Mouse (Mus musculus) bone marrow, adult 2 months (tissue): ENCODE measurements at regions not wholly inside any gene's neighbourhood (a gene's known extent, or its start where the extent isn't known, plus 50 kb on each side); places are given as distances from the start of the nearest gene placed in this dataset.

Experiments used
- H3K27ac ChIP-seq: fragments of 200-500 bp; 2 replicates; pipeline ENCODE4 v1.5.1; 2012; ENCODE audit warnings: low read depth, mild to moderate bottlenecking, control low read depth, inconsistent platforms, low read length; ENCODE audit not compliant: control insufficient read depth, poor library complexity, insufficient read depth
- H3K4me1 ChIP-seq: fragments of 200-500 bp; 2 replicates; pipeline ENCODE4 v1.6.1; 2011; ENCODE audit warnings: low read length; ENCODE audit not compliant: control insufficient read depth, insufficient read depth
- H3K4me3 ChIP-seq: fragments of 200-500 bp; replicated peaks from 2 replicates; pipeline ENCODE3; 2011; ENCODE audit warnings: mild to moderate bottlenecking, low read depth, low read length, control low read depth; ENCODE audit not compliant: control insufficient read depth
- CTCF ChIP-seq: fragments of 200-500 bp; IDR thresholded peaks from 2 replicates; pipeline ENCODE4 v1.5.1; 2011; ENCODE audit warnings: low read length, control low read depth; ENCODE audit not compliant: control insufficient read depth, insufficient read depth
- POLR2A ChIP-seq: fragments of 200-500 bp; IDR thresholded peaks from 2 replicates; pipeline ENCODE4 v1.6.1; 2011; ENCODE audit warnings: low read depth, mild to moderate bottlenecking, control low read depth, low read length, borderline replicate concordance; ENCODE audit not compliant: control insufficient read depth
- WGBS: fragments of 180-500 bp; shearing (Covaris S2); methylation state at CpG from one replicate; pipeline ENCODE4 v1.1.7; 2018; 5-methylcytosine and 5-hydroxymethylcytosine counted together

DNA sequence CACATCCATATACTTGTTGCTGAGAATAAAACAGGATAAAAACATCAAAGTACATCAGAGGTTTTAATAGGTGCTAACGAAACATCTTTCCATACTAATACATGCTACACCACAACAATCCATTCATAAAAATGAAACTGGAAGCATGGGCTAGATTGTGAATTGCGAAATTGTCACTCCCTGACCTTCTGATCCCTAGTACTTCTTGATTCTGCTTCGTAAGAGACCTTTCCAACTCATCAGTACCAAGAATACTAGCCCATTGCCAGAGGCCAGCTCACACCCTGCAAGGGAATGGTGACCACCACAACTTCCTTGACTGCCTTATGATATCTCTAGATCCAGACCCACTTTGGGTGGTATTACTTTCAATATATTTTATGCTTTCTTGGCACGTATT, 177.3 kb upstream of the Cdyl start:
- H3K27ac ChIP-seq: no peak overlapping the region
- no peaks in the 10 kb centered on the region for H3K4me1 ChIP-seq
- H3K4me3 ChIP-seq: no peak overlapping the region
- 63% methylated on average over 4 of the region's 4 CpGs for WGBS
- TF ChIP-seq CTCF (no peak), POLR2A (no peak)

DNA sequence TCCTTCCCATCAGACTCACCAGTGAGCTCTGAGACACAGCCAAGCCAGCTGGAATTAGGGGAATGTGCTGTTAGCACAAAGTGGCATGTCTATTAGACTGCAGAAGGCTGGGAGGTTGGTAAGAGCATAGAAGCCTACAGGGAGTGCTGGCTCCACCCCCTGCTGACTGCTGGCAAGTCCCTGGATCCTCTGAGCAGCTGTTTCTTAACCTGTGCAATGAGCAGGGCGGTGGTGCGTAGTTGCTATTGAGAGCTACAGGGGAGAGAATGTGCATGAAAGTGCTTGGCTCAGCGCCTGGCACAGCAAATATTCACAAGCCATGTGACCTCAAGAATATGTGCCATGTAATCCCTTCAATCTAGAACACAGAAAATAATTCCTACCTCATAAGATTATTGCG, 173.5 kb upstream of the Cdyl start:
- Histone ChIP-seq H3K4me1 (no peaks in the 10 kb centered on the region), H3K27ac (no peak overlapping the region), H3K4me3 (no peak overlapping the region)
- TF ChIP-seq POLR2A (no peak), CTCF (no peak)
- 83% methylated on average over 4 of the region's 4 CpGs for WGBS

DNA sequence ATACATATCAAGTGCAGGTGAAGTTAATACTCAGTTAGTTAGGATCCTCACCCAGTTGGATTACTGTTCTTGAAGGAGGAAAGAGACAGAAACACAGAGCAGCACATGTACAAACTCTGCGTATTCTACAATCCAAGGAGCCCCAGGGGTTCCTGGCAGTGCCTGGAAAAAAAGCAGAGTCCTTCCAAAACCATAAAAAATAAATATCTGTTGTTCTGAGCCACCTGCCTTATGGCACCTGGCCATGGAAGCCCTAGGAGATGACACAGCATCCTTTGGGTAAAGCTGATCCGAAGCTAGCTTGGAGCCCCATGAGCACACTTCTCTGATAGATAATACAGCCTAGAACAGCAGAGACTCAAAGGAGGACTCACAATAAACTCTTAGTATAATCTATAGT, 159.9 kb upstream of the Cdyl start:
- TF ChIP-seq POLR2A: no peak
- TF ChIP-seq CTCF: no peak
- H3K4me3 ChIP-seq: no peak overlapping the region
- no peak overlapping the region for H3K27ac ChIP-seq
- no peaks in the 10 kb centered on the region for H3K4me1 ChIP-seq
- WGBS: 81% methylated on average over 2 of the region's 2 CpGs

DNA sequence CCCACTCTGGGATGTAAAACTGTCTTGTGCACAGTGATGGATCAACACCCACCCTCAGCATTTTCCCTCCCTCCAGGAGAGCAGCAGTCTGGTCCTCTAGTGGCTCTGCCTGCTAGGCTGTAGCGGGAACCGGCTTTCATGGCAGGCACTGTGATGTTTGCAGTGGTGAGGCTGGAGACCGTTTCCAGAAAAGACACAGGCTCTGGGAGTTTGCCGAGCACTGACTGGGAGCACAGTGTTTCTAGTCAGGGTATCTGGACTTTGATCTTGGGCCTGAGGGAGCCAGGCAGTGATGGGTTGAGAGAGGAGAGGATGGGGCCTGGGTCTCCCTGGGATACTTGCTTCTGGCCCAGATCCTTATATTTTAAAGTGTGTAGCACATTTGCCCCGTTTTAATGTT, 158.7 kb upstream of the Cdyl start:
- Histone ChIP-seq H3K27ac (no peak overlapping the region), H3K4me1 (no peaks in the 10 kb centered on the region), H3K4me3 (no peak overlapping the region)
- no peak for TF ChIP-seq CTCF
- no peak for TF ChIP-seq POLR2A
- WGBS: 85% methylated on average over 5 of the region's 5 CpGs

DNA sequence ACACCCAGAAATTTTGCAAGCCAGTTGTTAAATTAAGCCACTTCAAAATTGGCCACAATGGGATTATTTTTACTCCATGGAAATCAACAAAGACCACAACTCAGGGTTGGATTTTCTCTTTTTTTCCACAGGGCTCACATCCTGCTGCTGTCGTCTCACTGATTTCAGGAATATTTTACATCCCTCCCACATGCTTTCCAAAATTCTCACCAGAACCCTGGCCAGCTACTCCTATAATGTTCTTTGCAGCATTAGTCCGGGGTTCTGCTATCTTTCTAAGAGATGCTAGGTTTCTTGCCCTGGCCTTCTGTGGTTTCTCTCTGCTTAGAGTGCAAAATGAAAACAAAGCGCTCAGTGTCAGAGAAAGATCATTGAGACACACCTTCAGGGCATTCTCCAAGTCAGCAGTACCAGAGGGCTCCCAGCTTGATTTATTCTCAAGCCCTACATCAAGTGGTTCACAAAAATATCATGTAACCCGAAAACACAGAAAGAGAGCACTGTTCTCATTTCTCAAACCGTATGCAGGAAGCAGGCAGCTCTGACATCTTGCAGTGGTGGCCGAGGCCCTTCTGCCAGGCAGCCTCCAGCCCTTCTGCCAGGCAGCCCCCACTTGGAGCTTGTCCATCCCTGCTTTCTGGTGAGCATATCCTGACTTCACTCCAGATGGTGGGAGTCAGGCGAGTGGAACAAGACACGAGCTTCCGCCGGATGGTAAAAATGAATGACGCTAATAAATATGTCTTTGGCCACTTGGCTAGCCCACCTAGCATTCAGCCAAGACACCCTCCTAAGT, 158.1 kb upstream of the Cdyl start:
- no peak for TF ChIP-seq POLR2A
- TF ChIP-seq CTCF: no peak
- Histone ChIP-seq H3K27ac (no peak overlapping the region), H3K4me1 (no peaks in the 10 kb centered on the region), H3K4me3 (no peak overlapping the region)
- WGBS: 79% methylated on average over 11 of the region's 11 CpGs

DNA sequence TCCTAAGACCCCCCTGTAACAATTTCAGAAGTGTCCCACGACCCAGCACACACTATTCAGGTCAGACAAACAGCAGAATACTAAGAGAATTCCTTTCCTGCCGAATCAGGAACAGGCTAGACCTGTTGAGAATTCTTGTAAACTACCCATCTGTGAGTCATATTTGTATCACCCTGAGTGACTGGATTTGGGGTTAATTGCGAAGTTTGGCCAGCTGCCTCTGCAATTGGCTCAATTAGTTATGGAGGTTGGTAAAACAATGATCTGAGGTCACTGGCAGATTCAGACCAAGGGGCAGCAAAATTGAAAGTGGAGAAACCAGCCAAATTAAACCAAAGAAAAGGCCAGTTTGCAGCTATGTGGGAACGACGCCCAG, 157.5 kb upstream of the Cdyl start:
- TF ChIP-seq CTCF: no peak
- Histone ChIP-seq H3K4me1 (no peaks in the 10 kb centered on the region), H3K4me3 (no peak overlapping the region), H3K27ac (no peak overlapping the region)
- WGBS: 67% methylated on average over 5 of the region's 5 CpGs

DNA sequence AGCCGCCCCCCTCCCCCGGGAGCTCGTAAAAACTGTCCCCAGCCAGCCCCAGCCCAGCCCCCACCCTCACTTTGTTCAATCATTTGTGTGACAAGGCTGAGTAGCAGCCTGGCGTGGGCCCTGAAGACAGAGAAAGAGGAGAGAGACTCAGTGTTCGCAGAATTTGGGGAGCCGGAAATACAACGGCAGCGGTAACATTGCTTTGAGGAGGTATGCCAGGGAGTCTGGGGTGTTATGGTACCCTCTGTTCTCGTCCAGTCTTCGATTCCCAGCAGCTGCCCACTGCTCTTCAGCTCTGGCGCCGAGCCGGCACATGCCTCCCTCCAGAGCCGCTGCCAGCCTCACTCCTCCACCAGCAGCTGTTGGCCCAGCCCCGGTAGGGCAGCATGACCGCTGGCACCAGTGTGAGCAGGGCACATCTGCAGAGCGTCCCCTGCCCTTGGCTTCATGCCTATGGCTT, 156.2 kb upstream of the Cdyl start:
- WGBS: 85% methylated on average over 17 of the region's 17 CpGs
- Histone ChIP-seq H3K4me3 (no peak overlapping the region), H3K4me1 (no peaks in the 10 kb centered on the region), H3K27ac (no peak overlapping the region)
- TF ChIP-seq POLR2A: no peak
- TF ChIP-seq CTCF: no peak

DNA sequence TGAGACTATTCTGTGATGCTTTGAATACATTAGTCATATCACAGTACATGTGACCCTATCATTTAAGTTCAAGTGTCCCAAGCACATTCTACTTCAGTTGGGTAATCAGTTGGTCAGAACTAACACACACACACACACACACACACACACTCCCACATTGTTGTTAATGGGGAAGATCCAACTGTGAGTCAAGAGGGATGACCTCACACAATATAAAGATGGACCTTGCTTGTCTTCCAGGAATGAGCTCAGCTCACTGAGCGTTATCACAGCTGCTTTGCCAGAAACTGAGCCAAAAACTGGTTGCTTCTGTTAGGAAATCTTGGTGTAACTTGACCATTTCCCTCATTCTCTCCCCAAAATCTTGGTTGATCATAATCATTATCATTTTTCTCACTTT, 152.4 kb upstream of the Cdyl start:
- no peak for TF ChIP-seq POLR2A
- TF ChIP-seq CTCF: no peak
- Histone ChIP-seq H3K4me3 (no peak overlapping the region), H3K4me1 (no peaks in the 10 kb centered on the region; the same call in 1 of the 2 replicates), H3K27ac (no peak overlapping the region)
- WGBS: 91% methylated on average over 1 of the region's 1 CpGs

DNA sequence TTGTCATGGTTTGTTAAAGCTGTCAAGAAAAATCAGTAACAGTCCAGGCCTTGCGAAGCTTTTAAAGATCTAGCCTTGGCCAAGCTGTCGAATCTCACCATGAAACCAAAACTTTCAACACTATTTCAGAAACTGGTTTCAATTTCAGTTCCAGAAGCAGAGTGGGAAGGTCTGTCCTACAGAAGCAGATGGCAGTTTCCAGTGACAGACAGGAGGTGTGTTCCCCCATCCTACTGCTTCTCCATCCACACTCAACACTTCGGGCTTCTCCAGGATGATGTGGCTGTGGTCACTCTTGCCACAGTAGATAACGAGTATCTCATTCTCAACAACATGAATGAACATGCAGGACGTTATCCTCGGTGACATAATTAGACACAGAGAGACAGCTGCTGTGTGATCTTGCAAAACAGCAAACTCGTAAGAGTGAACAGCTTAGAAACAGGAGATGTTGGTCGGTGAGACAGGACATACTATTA, 147.6 kb upstream of the Cdyl start:
- WGBS: 33% methylated on average over 8 of the region's 8 CpGs
- H3K27ac ChIP-seq: no peak overlapping the region
- no peak for TF ChIP-seq CTCF
- TF ChIP-seq POLR2A: no peak

More for the DNA sequence above, 147.6 kb upstream of the Cdyl start:
- Histone ChIP-seq H3K4me3 (no peak overlapping the region), H3K4me1 (no peaks in the 10 kb centered on the region; the same call in 1 of the 2 replicates)
